Mouse (Mus musculus) kidney, postnatal 0 days (tissue): ENCODE results near the gene Slfn9. TPM values are rescaled to one million over a fixed set of nuclear protein-coding genes. Genes with fewer than 3 reads are reported as not detected.

Experiments
- ATAC-seq: fragments of 200-750 bp; cut with Nextera tagmentation; replicated peaks from 2 replicates; pipeline ENCODE4 v1.8.0; 2017; ENCODE audit warnings: low read depth, moderate number of reproducible peaks, moderate TSS enrichment, moderate library complexity; ENCODE audit not compliant: low FRiP score
- DNase-seq: peaks from one replicate; pipeline ENCODE4 v3.0.0-alpha.2; 2016; ENCODE audit warnings: low spot score
- H3K27ac ChIP-seq: fragments of 300-500 bp; sonication (generic); 2 replicates; pipeline ENCODE4 v1.5.1; 2014; ENCODE audit warnings: mild to moderate bottlenecking
- H3K27me3 ChIP-seq: fragments of 300-500 bp; sonication (generic); 2 replicates; pipeline ENCODE4 v1.6.1; 2014; ENCODE audit warnings: low read length, mixed read lengths; ENCODE audit not compliant: insufficient read depth
- H3K36me3 ChIP-seq: fragments of 300-500 bp; sonication (generic); 2 replicates; pipeline ENCODE4 v1.6.1; 2014; ENCODE audit warnings: low read length, mixed read lengths; ENCODE audit not compliant: insufficient read depth
- H3K4me1 ChIP-seq: fragments of 300-500 bp; sonication (generic); replicated peaks from 2 replicates; pipeline ENCODE4 v1.6.1; 2014; ENCODE audit warnings: antibody characterized with exemption, low read length, mixed read lengths; ENCODE audit not compliant: insufficient read depth
- H3K4me2 ChIP-seq: fragments of 300-500 bp; sonication (generic); 2 replicates; pipeline ENCODE4 v1.6.1; 2014; ENCODE audit warnings: mild to moderate bottlenecking, low read length, moderate library complexity, mixed read lengths
- H3K4me3 ChIP-seq: fragments of 300-500 bp; sonication (generic); replicated peaks from 2 replicates; pipeline ENCODE4 v1.5.1; 2014; ENCODE audit warnings: low read depth, low read length
- H3K9ac ChIP-seq: fragments of 300-500 bp; sonication (generic); 2 replicates; pipeline ENCODE4 v1.6.1; 2014; ENCODE audit warnings: low read depth, low read length
- H3K9me3 ChIP-seq: fragments of 300-500 bp; sonication (generic); replicated peaks from 2 replicates; pipeline ENCODE4 v1.6.1; 2016; ENCODE audit warnings: low read length, inconsistent platforms, mixed read lengths
- CTCF ChIP-seq: IDR thresholded peaks from 2 replicates; pipeline ENCODE4 v1.5.1; 2016; ENCODE audit warnings: antibody characterized with exemption, low read depth, mild to moderate bottlenecking, moderate library complexity
- WGBS: fragments of 180-500 bp; shearing (Covaris S2); extraction: QIAGEN DNeasy Blood & Tissue Kit; methylation state at CpG from one replicate; pipeline ENCODE4 v1.1.7; 2014; 5-methylcytosine and 5-hydroxymethylcytosine counted together
- polyA plus RNA-seq: library from polyadenylated mRNA; unstranded; fragments of >200 nt; fragmentation: Nextera tagmentation; extraction: Ambion mirVana; gene quantifications from 2 replicates; pipeline ENCODE4 v1.2.1, GENCODE M21; 2015

The Slfn9 gene
- polyA plus RNA-seq, 1 experiment from 2014 or later: 9.4 TPM

GRCm38 (mm10) chr11:82951865-82952611 is 39.6 kb downstream of the Slfn9 start:
- DNase-seq: peak; percentile 79
- TF ChIP-seq CTCF: no peak
- peak overlapping the region; percentile 83 for H3K27ac ChIP-seq

GRCm38 (mm10) chr11:82950736-82951481 is 40.7 kb downstream of the Slfn9 start, which contains the start of gene Slfn5:
Slfn5 (plus strand) TSS chr11:82951349.
- Histone ChIP-seq H3K9ac (peak within 1 kb of the TSS; percentile 59), H3K27me3 (peaks cover 5% of the 10 kb centered on the region; the same call in 1 of the 2 replicates), H3K4me3 (peak within 1 kb of the TSS; percentile 40), H3K36me3 (no peaks in the 10 kb centered on the region), H3K9me3 (no peaks in the 10 kb centered on the region), H3K4me2 (peak within 1 kb of the TSS; percentile 41), H3K4me1 (no peaks in the 10 kb centered on the region; the same call in 1 of the 2 replicates), H3K27ac (peak within 1 kb of the TSS; percentile 83)
- peak; percentile 88 for DNase-seq
- 7% methylated on average over 10 of the region's 10 CpGs for WGBS
- TF ChIP-seq CTCF: no peak
- ATAC-seq: peak; percentile 43

More at GRCm38 (mm10) chr11:82951865-82952611, 39.6 kb downstream of the Slfn9 start:
- H3K36me3 ChIP-seq: no peaks in the 10 kb centered on the region
- WGBS: 6% methylated on average over 28 of the region's 28 CpGs
- H3K4me2 ChIP-seq: peak overlapping the region; percentile 41
- no peaks in the 10 kb centered on the region; the same call in 1 of the 2 replicates for H3K4me1 ChIP-seq
- H3K9ac ChIP-seq: peak overlapping the region; percentile 59
- peaks cover 5% of the 10 kb centered on the region; the same call in 1 of the 2 replicates for H3K27me3 ChIP-seq
- peak; percentile 69 for ATAC-seq
- H3K4me3 ChIP-seq: peak overlapping the region; percentile 40
- H3K9me3 ChIP-seq: no peaks in the 10 kb centered on the region

GRCm38 (mm10) chr11:82949036-82949435 is 42.6 kb downstream of the Slfn9 start:
- 60% methylated on average over 9 of the region's 9 CpGs for WGBS
- no peaks in the 10 kb centered on the region for H3K9me3 ChIP-seq
- no peak for TF ChIP-seq CTCF
- H3K4me3 ChIP-seq: no peak overlapping the region
- peak overlapping the region; percentile 19; the same call in 1 of the 2 replicates for H3K27ac ChIP-seq
- ATAC-seq (no peak), DNase-seq (peak; percentile 55)
- H3K9ac ChIP-seq: no peak overlapping the region
- H3K36me3 ChIP-seq: no peaks in the 10 kb centered on the region
- peak overlapping the region; percentile 13; the same call in 1 of the 2 replicates for H3K4me2 ChIP-seq
- no peaks in the 10 kb centered on the region; the same call in 1 of the 2 replicates for H3K4me1 ChIP-seq
- peaks cover 5% of the 10 kb centered on the region; the same call in 1 of the 2 replicates for H3K27me3 ChIP-seq

- ATAC-seq: no peak
- no peaks in the 10 kb centered on the region; the same call in 1 of the 2 replicates for H3K4me1 ChIP-seq
- H3K4me2 ChIP-seq: no peak overlapping the region
- 54% methylated on average over 4 of the region's 4 CpGs for WGBS
- H3K9ac ChIP-seq: no peak overlapping the region
- H3K27me3 ChIP-seq: peaks cover 2% of the 10 kb centered on the region; the same call in 1 of the 2 replicates
- H3K36me3 ChIP-seq: no peaks in the 10 kb centered on the region
- no peak overlapping the region for H3K4me3 ChIP-seq
- TF ChIP-seq CTCF: no peak
- no peak overlapping the region for H3K27ac ChIP-seq
- H3K9me3 ChIP-seq: no peaks in the 10 kb centered on the region
- no peak for DNase-seq
Measured at GRCm38 (mm10) chr11:82947457-82947856, 44.2 kb downstream of the Slfn9 start.

GRCm38 (mm10) chr11:82945636-82946035 is 46.0 kb downstream of the Slfn9 start:
- TF ChIP-seq CTCF: no peak
- Histone ChIP-seq H3K27ac (no peak overlapping the region), H3K9me3 (no peaks in the 10 kb centered on the region), H3K27me3 (0 out of 2 replicates have a peak, but pooled peaks cover 5% of the 10 kb centered on the region), H3K36me3 (no peaks in the 10 kb centered on the region), H3K4me3 (no peak overlapping the region), H3K9ac (no peak overlapping the region), H3K4me1 (no peaks in the 10 kb centered on the region; the same call in 1 of the 2 replicates), H3K4me2 (no peak overlapping the region)
- DNase-seq: no peak
- no peak for ATAC-seq
- 69% methylated on average over 2 of the region's 2 CpGs for WGBS

GRCm38 (mm10) chr11:82943336-82943735 is 48.3 kb downstream of the Slfn9 start:
- Histone ChIP-seq H3K36me3 (no peaks in the 10 kb centered on the region), H3K27ac (no peak overlapping the region), H3K4me1 (no peaks in the 10 kb centered on the region), H3K9me3 (no peaks in the 10 kb centered on the region), H3K9ac (no peak overlapping the region), H3K4me2 (no peak overlapping the region), H3K4me3 (no peak overlapping the region), H3K27me3 (0 out of 2 replicates have a peak, but pooled peaks cover 3% of the 10 kb centered on the region)
- ATAC-seq (no peak), DNase-seq (no peak)
- 43% methylated on average over 6 of the region's 6 CpGs for WGBS
- TF ChIP-seq CTCF: no peak
